Mouse (Mus musculus): Measurements from ENCODE around the gene Pms2.

DNA sequence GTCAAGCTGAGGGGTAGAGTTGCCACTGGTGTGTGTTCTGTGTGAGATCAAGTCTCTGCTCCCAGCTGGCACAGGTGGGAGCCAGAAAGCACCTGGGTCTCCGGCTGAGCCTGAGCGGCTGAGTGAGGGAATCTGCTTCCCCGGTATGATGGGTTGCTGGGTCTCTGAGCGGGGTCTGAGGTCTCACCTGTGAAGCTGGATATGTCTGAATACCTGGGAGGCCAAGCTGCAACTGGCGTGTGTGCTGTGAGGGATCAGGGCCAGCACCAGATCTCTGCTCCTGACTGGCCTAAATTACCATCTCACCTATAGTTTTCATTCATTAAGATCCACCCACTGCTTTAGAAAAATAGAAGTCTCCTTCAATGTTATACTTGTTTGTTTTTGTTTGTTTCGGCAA, 47.3 kb downstream of the Pms2 start:
- no peak for TF ChIP-seq POLR2A (IDR thresholded peaks at IDR 0.05; ENCODE audit: borderline replicate concordance, extremely low read depth, insufficient read depth, insufficient read length, poor library complexity, severe bottlenecking)
- no peak for TF ChIP-seq CTCF (IDR thresholded peaks at IDR 0.05; ENCODE audit: borderline replicate concordance, extremely low read depth, insufficient read depth, insufficient read length)

All from brain, embryonic 14.5 days (tissue).